21 mouse cellular contexts compared by ENCODE assay signal in the genomic region with DNA sequence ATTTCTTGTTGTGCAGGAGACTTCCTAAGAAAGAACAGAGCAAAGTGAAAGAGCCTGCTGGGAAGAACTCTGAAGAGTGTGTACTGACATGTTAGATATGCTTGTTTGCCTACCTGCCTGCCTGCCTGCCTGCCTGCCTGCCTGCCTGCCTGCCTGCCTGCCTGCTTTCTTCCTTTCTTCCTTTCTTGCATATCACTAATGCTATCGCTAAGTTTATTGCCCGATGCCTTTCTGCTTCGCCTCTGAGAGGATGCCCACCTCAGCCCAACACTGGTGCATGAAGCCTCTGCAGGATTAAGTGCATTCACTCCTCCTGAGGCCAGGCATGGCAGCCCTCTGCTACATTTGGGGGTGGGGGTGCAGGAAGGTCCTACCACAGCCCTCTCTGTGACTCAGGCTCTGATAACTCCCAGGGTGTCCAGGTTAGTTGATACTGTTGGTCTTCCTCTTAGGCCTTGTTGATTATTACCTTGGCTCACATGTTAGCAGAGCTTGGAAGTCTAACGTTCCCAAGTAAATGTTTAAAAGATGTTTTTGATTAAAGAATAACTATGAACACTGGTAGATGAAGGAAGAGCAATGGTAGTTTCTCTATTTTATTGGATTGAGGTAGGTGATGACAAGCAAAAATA.
DNase-seq lines count a peak whose midpoint lies in the region; ATAC-seq and TF ChIP-seq lines count a peak whose summit lies in the region.
"Had no signal": no experiment of that assay in that cellular context is flagged by ENCODE, and none has a peak within 500 bp of the region (broad histone marks: within the 10 kb centered on the region; RNA-seq: fewer than 3 reads in every experiment).

No protein-coding gene starts in this region.

- H3K4me3 ChIP-seq in kidney, embryonic 14.5 days (ENCODE audit: low read length) = no peak overlapping the region
- no peak overlapping the region for H3K4me3 ChIP-seq in left cerebral cortex, adult 2 months
- H3K4me3 ChIP-seq: forebrain, embryonic 10.5 days; hindbrain, embryonic 12.5 days; limb, embryonic 15.5 days; myocyte; neural tube, embryonic 13.5 days; stomach, embryonic 15.5 days had no signal

- ATAC-seq in kidney, embryonic 14.5 days (ENCODE audit: low FRiP score, low TSS enrichment) = no peak
- ATAC-seq: midbrain, embryonic 16.5 days had no signal

- 77% methylated on average over 4 of the region's 4 CpGs for WGBS in kidney, embryonic 14.5 days

- H3K9ac ChIP-seq in kidney, embryonic 14.5 days (ENCODE audit: low read depth, low read length) = no peak overlapping the region
- H3K9ac ChIP-seq: hindbrain, embryonic 12.5 days; limb, embryonic 15.5 days; neural tube, embryonic 13.5 days; stomach, embryonic 15.5 days had no signal

- no peaks in the 10 kb centered on the region for H3K4me1 ChIP-seq in kidney, embryonic 14.5 days (ENCODE audit: control insufficient read depth, insufficient read depth, low read length)
- H3K4me1 ChIP-seq: forebrain, embryonic 10.5 days; hindbrain, embryonic 12.5 days; neural tube, embryonic 13.5 days; stomach, embryonic 15.5 days had no signal

- peak; percentile 6 for DNase-seq in kidney, adult 11 months
- peak; percentile 39 to 42 for DNase-seq in cerebellum, postnatal 10 days
- DNase-seq in kidney, adult 9 months = peak; percentile 77
- peak; percentile 3 to 8 for DNase-seq in kidney, postnatal 4 days
- DNase-seq in left cerebral cortex, adult 2 months (ENCODE audit: extremely low spot score in 1 of 2, low spot score in 2 of 2) = no peak
- DNase-seq in lung, postnatal 36 days = no peak
- DNase-seq in ovary, postnatal 36 days (ENCODE audit: low spot score) = no peak
- DNase-seq: adrenal gland, postnatal 36 days; gastrocnemius, postnatal 25 days; heart, adult 18-20 months; thymus, adult 18-20 months; thymus, postnatal 36 days had no signal

- no peak for TF ChIP-seq CTCF in left cerebral cortex, adult 2 months (IDR thresholded peaks at IDR 0.05)

- H3K27ac ChIP-seq in kidney, embryonic 14.5 days (ENCODE audit: low read depth, low read length) = no peak overlapping the region
- no peak overlapping the region for H3K27ac ChIP-seq in left cerebral cortex, adult 2 months
- H3K27ac ChIP-seq: forebrain, embryonic 10.5 days; hindbrain, embryonic 12.5 days; limb, embryonic 15.5 days; macrophage; neural tube, embryonic 13.5 days; stomach, embryonic 15.5 days had no signal

- intact Hi-C loops in left cerebral cortex, adult 2 months (cut with DNase I) = no loop called here

- no peaks in the 10 kb centered on the region for H3K9me3 ChIP-seq in kidney, embryonic 14.5 days (ENCODE audit: control insufficient read depth, low read length)
- H3K9me3 ChIP-seq: forebrain, embryonic 10.5 days; hindbrain, embryonic 12.5 days; limb, embryonic 15.5 days; neural tube, embryonic 13.5 days; stomach, embryonic 15.5 days had no signal

- H3K27me3 ChIP-seq in kidney, embryonic 14.5 days (ENCODE audit: control insufficient read depth, insufficient read depth, low read length) = no peaks in the 10 kb centered on the region
- H3K27me3 ChIP-seq: hindbrain, embryonic 12.5 days; limb, embryonic 15.5 days; neural tube, embryonic 13.5 days; stomach, embryonic 15.5 days had no signal

- no peaks in the 10 kb centered on the region for H3K36me3 ChIP-seq in kidney, embryonic 14.5 days (ENCODE audit: control insufficient read depth, insufficient read depth, low read length)
- H3K36me3 ChIP-seq: forebrain, embryonic 10.5 days; hindbrain, embryonic 12.5 days; limb, embryonic 15.5 days; neural tube, embryonic 13.5 days; stomach, embryonic 15.5 days had no signal

- no peak overlapping the region for H3K4me2 ChIP-seq in kidney, embryonic 14.5 days (replicated peaks; ENCODE audit: low read depth, low read length)
- H3K4me2 ChIP-seq: hindbrain, embryonic 12.5 days; limb, embryonic 15.5 days; neural tube, embryonic 13.5 days; stomach, embryonic 15.5 days had no signal

Comparison
In these comparisons a context has a peak if more than half of its experiments do, and no peak if none do; other contexts are left out.
1. DNase-seq: peak in kidney, adult 11 months (single experiment), cerebellum, postnatal 10 days (2 of 2), kidney, adult 9 months (single experiment) and kidney, postnatal 4 days (2 of 2); none in left cerebral cortex, adult 2 months (0 of 2), lung, postnatal 36 days (single experiment) and ovary, postnatal 36 days (single experiment).